Mouse (Mus musculus): ENCODE data around the gene Alb. TPM values are rescaled to one million over a fixed set of nuclear protein-coding genes. Genes with fewer than 3 reads are reported as not detected.

Alb gene
- polyA plus RNA-seq, 1 experiment from 2014 or later = not detected

Other genes starting within 250 kb of the Alb start
- 33.1 and 35.9 TPM in 2 replicates for gene Cox18, start 236.9 kb upstream of the Alb start, polyA plus RNA-seq (2014; fragmentation: Nextera tagmentation; extraction: Ambion mirVana)
- 34.8 and 39.2 TPM in 2 replicates for gene Ankrd17, start 94.3 kb upstream of the Alb start, polyA plus RNA-seq (2014; fragmentation: Nextera tagmentation; extraction: Ambion mirVana)
- gene Gm9958, start 93.7 kb upstream of the Alb start, polyA plus RNA-seq (2014; fragmentation: Nextera tagmentation; extraction: Ambion mirVana) = 4.9 and 5.3 TPM in 2 replicates
- 0.35 TPM in 1 of 2 replicates, not detected in the other for gene Afp, start 29.8 kb downstream of the Alb start, polyA plus RNA-seq (2014; fragmentation: Nextera tagmentation; extraction: Ambion mirVana)
- not detected in 2 replicates for gene Afm, start 58.0 kb downstream of the Alb start, polyA plus RNA-seq (2014; fragmentation: Nextera tagmentation; extraction: Ambion mirVana)
- gene 5830473C10Rik, start 100.2 kb downstream of the Alb start, polyA plus RNA-seq (2014; fragmentation: Nextera tagmentation; extraction: Ambion mirVana) = not detected in 2 replicates
- 0.68 and 1.0 TPM in 2 replicates for gene Rassf6, start 179.8 kb downstream of the Alb start, polyA plus RNA-seq (2014; fragmentation: Nextera tagmentation; extraction: Ambion mirVana)

Data from midbrain, embryonic 14.5 days (tissue).